Mouse (Mus musculus) CH12.LX (cell line): ENCODE results near the gene Slc44a1. TPM values are rescaled to one million over a fixed set of nuclear protein-coding genes. Genes with fewer than 3 reads are reported as not detected.
A peak's percentile ranks its signal among the peaks of the same experiment; 100 is the strongest.

ENCODE experiments used
- DNase-seq: peaks from one replicate; pipeline ENCODE4 v3.0.0-alpha.2; 2013; ENCODE audit errors: extremely low read depth
- H3K27ac ChIP-seq: 2 replicates; pipeline ENCODE4 v1.5.1; 2012; ENCODE audit warnings: low read depth, mild to moderate bottlenecking, control low read depth, moderate library complexity; ENCODE audit not compliant: insufficient read depth
- H3K27me3 ChIP-seq: replicated peaks from 2 replicates; pipeline ENCODE3; 2012; ENCODE audit warnings: inconsistent platforms
- H3K36me3 ChIP-seq, 2 experiments: replicated peaks in 1 of 2; 2 replicates each; pipeline versions ENCODE3 to v1.6.1; 2012; ENCODE audit warnings: inconsistent platforms in 1 of 2, low read length in 1 of 2, mild to moderate bottlenecking in 1 of 2, mixed read lengths in 1 of 2, moderate library complexity in 1 of 2; ENCODE audit not compliant: control insufficient read depth in 1 of 2, insufficient read depth in 1 of 2
- H3K4me1 ChIP-seq, 2 experiments: 2 replicates each; pipeline ENCODE4 v1.6.1; 2012; ENCODE audit warnings: inconsistent platforms in 1 of 2, moderate library complexity in 1 of 2; ENCODE audit not compliant: insufficient read depth in 2 of 2, control insufficient read depth in 1 of 2
- H3K4me2 ChIP-seq: 2 replicates; pipeline ENCODE4 v1.6.1; 2012; ENCODE audit warnings: low read depth, mild to moderate bottlenecking, control low read depth; ENCODE audit not compliant: poor library complexity, insufficient read depth, severe bottlenecking
- H3K4me3 ChIP-seq, 3 experiments: fragments of 150-350 bp in 1 of 3; sonication (generic) in 1 of 3; replicated peaks in 1 of 3; 2 replicates each; pipeline versions ENCODE3 to v1.5.1; 2011 to 2012; ENCODE audit warnings: low read depth in 2 of 3, low read length in 2 of 3, mild to moderate bottlenecking in 2 of 3, moderate library complexity in 2 of 3, control low read depth in 1 of 3, improper control_type of control experiment in 1 of 3, inconsistent platforms in 1 of 3, mixed read lengths in 1 of 3; ENCODE audit not compliant: poor library complexity in 1 of 3
- H3K79me2 ChIP-seq: replicated peaks from 2 replicates; pipeline ENCODE4 v1.6.1; 2012; ENCODE audit warnings: mild to moderate bottlenecking, moderate library complexity; ENCODE audit not compliant: control insufficient read depth, poor library complexity, insufficient read depth, severe bottlenecking; ENCODE audit errors: extremely low read depth
- H3K9ac ChIP-seq: 2 replicates; pipeline ENCODE4 v1.6.1; 2012; ENCODE audit warnings: low read depth, mild to moderate bottlenecking, control low read depth, moderate library complexity; ENCODE audit not compliant: insufficient read depth
- H3K9me3 ChIP-seq: replicated peaks from 2 replicates; pipeline ENCODE3; 2012; ENCODE audit warnings: low read length, inconsistent platforms, mixed read lengths
- BHLHE40 ChIP-seq: IDR thresholded peaks from 2 replicates; pipeline ENCODE4 v1.6.1; 2011; ENCODE audit warnings: mild to moderate bottlenecking, low read depth, low read length, improper control_type of control experiment
- CHD1 ChIP-seq: IDR thresholded peaks from 2 replicates; pipeline ENCODE4 v1.6.1; 2012; ENCODE audit warnings: low read depth, low read length, improper control_type of control experiment, inconsistent platforms
- CHD2 ChIP-seq: IDR thresholded peaks from 2 replicates; pipeline ENCODE4 v1.6.1; 2011; ENCODE audit warnings: low read length, improper control_type of control experiment
- CTCF ChIP-seq, 2 experiments: IDR thresholded peaks in 1 of 2; conservative IDR thresholded peaks in 1 of 2; 2 replicates each; pipeline ENCODE4 v1.5.1; 2011 to 2012; ENCODE audit warnings: low read depth in 2 of 2, low read length in 2 of 2, improper control_type of control experiment in 1 of 2, inconsistent platforms in 1 of 2, mild to moderate bottlenecking in 1 of 2, moderate library complexity in 1 of 2
- E2F4 ChIP-seq: IDR thresholded peaks from 2 replicates; pipeline ENCODE4 v1.6.1; 2011; ENCODE audit warnings: low read depth, low read length, improper control_type of control experiment; ENCODE audit not compliant: insufficient replicate concordance
- ELF1 ChIP-seq: IDR thresholded peaks from 2 replicates; pipeline ENCODE4 v1.6.1; 2014; ENCODE audit warnings: low read depth, mild to moderate bottlenecking, inconsistent platforms, low read length, improper control_type of control experiment
- EP300 ChIP-seq: IDR thresholded peaks from 2 replicates; pipeline ENCODE4 v1.6.1; 2011; ENCODE audit warnings: low read length, improper control_type of control experiment
- ETS1 ChIP-seq: conservative IDR thresholded peaks from 2 replicates; pipeline ENCODE4 v1.6.1; 2012; ENCODE audit warnings: low read depth, mild to moderate bottlenecking, inconsistent platforms, low read length, improper control_type of control experiment, moderate library complexity
- GABPA ChIP-seq: IDR thresholded peaks from 2 replicates; pipeline ENCODE4 v1.6.1; 2012; ENCODE audit warnings: low read depth, low read length, improper control_type of control experiment, inconsistent platforms; ENCODE audit not compliant: insufficient replicate concordance
- HCFC1 ChIP-seq: IDR thresholded peaks from 2 replicates; pipeline ENCODE4 v1.6.1; 2012; ENCODE audit warnings: low read depth, mild to moderate bottlenecking, inconsistent platforms, low read length, improper control_type of control experiment
- JUND ChIP-seq: conservative IDR thresholded peaks from 2 replicates; pipeline ENCODE4 v1.6.1; 2011; ENCODE audit warnings: low read depth, low read length, improper control_type of control experiment
- KAT2A ChIP-seq: IDR thresholded peaks from 2 replicates; pipeline ENCODE4 v1.6.1; 2012; ENCODE audit warnings: low read length, improper control_type of control experiment, inconsistent platforms; ENCODE audit not compliant: insufficient replicate concordance
- MAFK ChIP-seq: IDR thresholded peaks from 2 replicates; pipeline ENCODE4 v1.6.1; 2011; ENCODE audit warnings: low read length, improper control_type of control experiment; ENCODE audit not compliant: insufficient replicate concordance
- MAX ChIP-seq: IDR thresholded peaks from 2 replicates; pipeline ENCODE4 v1.6.1; 2011; ENCODE audit warnings: low read length, improper control_type of control experiment
- MEF2A ChIP-seq: IDR thresholded peaks from 2 replicates; pipeline ENCODE4 v1.6.1; 2014; ENCODE audit warnings: low read depth, mild to moderate bottlenecking, inconsistent platforms, low read length, improper control_type of control experiment, borderline replicate concordance
- MXI1 ChIP-seq: IDR thresholded peaks from 2 replicates; pipeline ENCODE4 v1.6.1; 2011; ENCODE audit warnings: mild to moderate bottlenecking, low read depth, low read length, improper control_type of control experiment
- MYC ChIP-seq: IDR thresholded peaks from 2 replicates; pipeline ENCODE4 v1.6.1; 2011; ENCODE audit warnings: low read depth, mild to moderate bottlenecking, improper control_type of control experiment, low read length
- NELFE ChIP-seq: IDR thresholded peaks from 2 replicates; pipeline ENCODE4 v1.6.1; 2011; ENCODE audit warnings: low read depth, low read length, improper control_type of control experiment
- NRF1 ChIP-seq: IDR thresholded peaks from 2 replicates; pipeline ENCODE4 v1.6.1; 2014; ENCODE audit warnings: low read depth, mild to moderate bottlenecking, inconsistent platforms, low read length, improper control_type of control experiment, moderate library complexity
- PAX5 ChIP-seq: IDR thresholded peaks from 2 replicates; pipeline ENCODE4 v1.6.1; 2012; ENCODE audit warnings: low read length, inconsistent platforms, mixed read lengths
- POLR2A ChIP-seq: IDR thresholded peaks from 2 replicates; pipeline ENCODE4 v1.6.1; 2011; ENCODE audit warnings: low read depth, mild to moderate bottlenecking, improper control_type of control experiment, low read length
- POLR2AphosphoS2 ChIP-seq: IDR thresholded peaks from 2 replicates; pipeline ENCODE4 v1.6.1; 2011; ENCODE audit warnings: low read depth, low read length, improper control_type of control experiment
- RAD21 ChIP-seq: IDR thresholded peaks from 2 replicates; pipeline ENCODE4 v1.6.1; 2011; ENCODE audit warnings: low read depth, mild to moderate bottlenecking, low read length, improper control_type of control experiment, moderate library complexity
- RCOR1 ChIP-seq: conservative IDR thresholded peaks from 2 replicates; pipeline ENCODE4 v1.6.1; 2012; ENCODE audit warnings: low read depth, mild to moderate bottlenecking, inconsistent platforms, low read length, improper control_type of control experiment
- SIN3A ChIP-seq: IDR thresholded peaks from 2 replicates; pipeline ENCODE4 v1.6.1; 2012; ENCODE audit warnings: low read length, improper control_type of control experiment, inconsistent platforms
- SMC3 ChIP-seq: IDR thresholded peaks from 2 replicates; pipeline ENCODE4 v1.6.1; 2011; ENCODE audit warnings: low read depth, low read length, improper control_type of control experiment
- TBP ChIP-seq: conservative IDR thresholded peaks from 2 replicates; pipeline ENCODE4 v1.6.1; 2011; ENCODE audit warnings: low read depth, low read length, improper control_type of control experiment
- TCF12 ChIP-seq: IDR thresholded peaks from 2 replicates; pipeline ENCODE4 v1.6.1; 2014; ENCODE audit warnings: low read depth, mild to moderate bottlenecking, inconsistent platforms, low read length, improper control_type of control experiment
- USF1 ChIP-seq: IDR thresholded peaks from 2 replicates; pipeline ENCODE4 v1.6.1; 2014; ENCODE audit warnings: low read depth, mild to moderate bottlenecking, inconsistent platforms, low read length, improper control_type of control experiment
- ZMIZ1 ChIP-seq: IDR thresholded peaks from 2 replicates; pipeline ENCODE4 v1.6.1; 2012; ENCODE audit warnings: low read depth, mild to moderate bottlenecking, inconsistent platforms, low read length, improper control_type of control experiment
- dilution Hi-C: fragments of 300-500 bp; cut with MboI; formaldehyde crosslinking; loops from 2 replicates; pipeline ENCODE4 v1.14.3; 2020; ENCODE audit warnings: low sequenced_read_pairs; ENCODE audit not compliant: extremely low pct_unique_long_range_greater_than_20kb, extremely low pct_ligation_motif_present
- in situ Hi-C: fragments of 300-500 bp; cut with MboI; formaldehyde crosslinking; loops from 3 replicates; pipeline ENCODE4 v1.14.3; 2019; ENCODE audit warnings: low sequenced_read_pairs, low pct_ligation_motif_present, low pct_unique_long_range_greater_than_20kb, mixed read lengths
- polyA plus RNA-seq: library from polyadenylated mRNA; unstranded; fragments of >175 nt; gene quantifications from 2 replicates; pipeline ENCODE4 v1.2.1, GENCODE M21; 2012; ENCODE audit warnings: low read depth; ENCODE audit not compliant: insufficient read length
- total RNA-seq, 2 experiments: library from RNA; depleted of rRNA; stranded (reverse); fragments of 300-350 nt in 1 of 2; fragments of >200 nt in 1 of 2; gene quantifications; 2 replicates each; pipeline ENCODE4 v1.2.3; 2012 to 2014

Slc44a1 gene
- total and polyA plus RNA-seq, 3 experiments, result 5.4 to 9.3 (median 6.6) TPM

- Histone ChIP-seq H3K4me2 (no peak overlapping the region), H3K4me3 (no peak overlapping the region), H3K4me1 (peaks cover 2 to 7% of the 10 kb centered on the region in 2 experiments; a peak in 2 of 4 replicates), H3K79me2 (no peaks in the 10 kb centered on the region), H3K27ac (no peak overlapping the region), H3K36me3 (no peaks in the 10 kb centered on the region), H3K27me3 (no peaks in the 10 kb centered on the region), H3K9ac (no peak overlapping the region), H3K9me3 (no peaks in the 10 kb centered on the region)
- in situ Hi-C loops, result no loop called here
- TF ChIP-seq POLR2A (no peak), JUND (no peak), USF1 (no peak), GABPA (no peak), MEF2A (no peak), MAFK (no peak), ELF1 (no peak), MAX (no peak), PAX5 (no peak), HCFC1 (no peak), CHD1 (no peak), MXI1 (no peak), E2F4 (no peak)
- no peak for DNase-seq
- dilution Hi-C loops, result no loop called here
Observed at GRCm38 (mm10) chr4:53502764-53503163, 62.6 kb downstream of the Slc44a1 start.

GRCm38 (mm10) chr4:53512131-53512916 lies 72.1 kb downstream of the Slc44a1 start:
- no peak overlapping the region for H3K27ac ChIP-seq
- no peaks in the 10 kb centered on the region for H3K36me3 ChIP-seq
- H3K27me3 ChIP-seq, result no peaks in the 10 kb centered on the region
- no peaks in the 10 kb centered on the region for H3K79me2 ChIP-seq
- DNase-seq, result peak; percentile 84
- H3K9me3 ChIP-seq, result no peaks in the 10 kb centered on the region
- H3K4me2 ChIP-seq, result peak overlapping the region; percentile 41; the same call in 1 of the 2 replicates
- dilution Hi-C loops, result no loop called here
- H3K4me1 ChIP-seq, result peaks cover 15 to 46% of the 10 kb centered on the region in 2 experiments
- in situ Hi-C loops, result no loop called here
- no peak overlapping the region for H3K4me3 ChIP-seq
- H3K9ac ChIP-seq, result no peak overlapping the region
- TF ChIP-seq EP300 (no peak; the same call in 1 of the 2 replicates), KAT2A (no peak), MEF2A (0 out of 2 replicates have a peak, but pooled peaks have one; percentile 13), MAFK (no peak), RCOR1 (no peak), CHD2 (no peak), POLR2AphosphoS2 (no peak), ZMIZ1 (no peak), RAD21 (no peak), CHD1 (no peak), BHLHE40 (peak; percentile 88), NELFE (no peak), ELF1 (no peak), TBP (no peak), GABPA (no peak), POLR2A (no peak), SIN3A (no peak), HCFC1 (no peak), ETS1 (peak; percentile 49), NRF1 (no peak), JUND (peak; percentile 63), MXI1 (no peak), E2F4 (no peak), CTCF (conservative IDR thresholded peaks at IDR 0.05 in 1 of 2, IDR thresholded peaks at IDR 0.05 in 1 of 2; ENCODE audit: low read depth in 2 of 2, low read length in 2 of 2) (no peak), MYC (no peak), SMC3 (no peak), TCF12 (0 out of 2 replicates have a peak, but pooled peaks have one; percentile 6)
